Mouse (Mus musculus): Measurements from ENCODE around the gene Zfp882. TPM values are rescaled to one million over a fixed set of nuclear protein-coding genes. Genes with fewer than 3 reads are reported as not detected.

Gene Zfp882
- 8.1 TPM for total RNA-seq (2023)

DNA sequence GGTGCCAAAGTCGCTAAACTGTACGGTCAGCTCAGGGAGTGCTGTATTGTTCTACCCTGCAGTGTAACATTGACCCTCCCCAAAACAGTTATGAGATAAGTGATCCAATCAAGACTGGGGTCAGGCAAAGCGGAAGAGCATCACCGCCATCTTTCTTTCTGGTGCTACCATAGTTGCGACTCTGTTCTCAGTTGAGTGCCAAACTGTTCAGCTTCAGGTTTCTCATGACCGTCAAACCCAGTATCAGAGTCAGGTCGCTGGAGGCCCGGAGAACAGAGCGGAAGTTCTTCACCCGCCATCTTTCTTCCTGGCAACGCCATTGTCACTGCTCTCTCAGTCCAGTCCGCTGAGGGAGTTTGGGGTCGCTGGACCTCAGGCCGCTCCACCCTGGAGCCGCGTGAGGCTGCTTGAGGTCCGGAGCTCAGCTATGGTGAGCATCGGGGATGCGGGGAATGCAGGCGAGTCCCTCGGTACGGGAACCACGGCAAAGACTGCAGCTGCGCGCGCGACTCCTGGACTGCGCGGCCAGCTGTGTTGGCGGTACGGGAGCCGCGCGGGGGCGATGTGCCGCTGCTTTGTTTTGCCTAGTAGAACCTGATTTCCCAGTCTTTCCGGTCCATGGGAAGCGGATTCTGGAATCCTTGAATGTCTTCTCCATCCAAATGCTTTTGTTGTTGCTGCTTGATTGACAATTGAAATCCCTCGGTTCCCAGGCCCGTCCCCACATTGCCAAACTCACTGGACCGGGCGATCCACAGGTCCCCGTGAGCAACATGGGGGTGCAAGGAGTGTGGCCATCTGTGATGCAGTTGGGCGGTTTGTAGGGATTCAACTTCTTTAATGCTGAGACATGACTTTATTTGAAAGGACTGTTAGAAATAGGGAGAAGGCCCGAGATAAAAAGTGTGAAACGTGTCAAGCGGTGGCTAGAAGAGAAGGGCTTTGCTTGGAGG, at the start of gene Zfp882, which contains the start of gene Zfp617:
Gene Zfp882, plus strand, starts transcription at position 300 of the 953 bp plus-strand sequence.
Gene Zfp617, plus strand, starts transcription at position 327 of the 953 bp plus-strand sequence.

GRCm38 (mm10) chr8:71881618-71882274, 26.7 kb upstream of the Zfp882 start, which contains the start of gene Zfp709:
Gene Zfp709 (plus strand): TSS chr8:71882019.

DNA sequence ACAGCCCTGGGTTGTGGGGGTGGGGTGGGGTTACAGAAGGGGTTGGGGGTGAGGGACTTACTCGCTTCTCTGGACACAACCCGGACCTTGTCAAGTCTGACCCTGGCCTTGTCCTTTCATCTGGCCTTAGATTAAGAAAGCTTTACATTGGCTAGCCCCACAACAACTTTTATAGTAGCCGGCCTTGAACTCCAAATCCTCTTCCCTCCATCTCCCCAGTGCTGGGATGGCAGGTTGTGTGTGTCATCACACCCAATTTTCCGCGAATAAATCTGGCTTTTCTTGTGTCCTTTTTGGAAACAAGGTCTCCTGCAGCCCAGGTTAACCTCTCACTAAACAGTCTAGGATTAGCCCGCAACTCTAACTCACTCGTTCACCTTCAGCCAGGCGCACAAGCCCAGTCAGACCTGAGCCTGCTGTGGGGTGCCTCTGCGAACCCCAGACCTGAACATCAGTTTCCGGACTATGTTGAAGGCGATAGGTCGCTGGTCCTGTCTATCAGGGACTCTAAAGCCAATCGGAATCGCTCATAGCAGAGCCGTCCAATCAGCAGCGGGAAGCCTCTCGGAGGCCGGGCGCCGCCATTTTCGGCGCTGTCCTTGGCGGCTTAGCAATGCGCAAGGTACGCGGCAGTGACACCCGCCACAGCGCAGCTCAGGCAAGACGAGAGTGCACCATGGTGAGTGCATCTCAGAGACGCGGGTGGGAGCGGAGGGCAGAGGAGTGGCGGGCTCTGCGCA, 42.2 kb downstream of the Zfp882 start, which contains the start of gene Zfp961:
Gene Zfp961, plus strand, starts transcription at position 557 of the 740 bp plus-strand sequence.

Other genes starting within 250 kb of the Zfp882 start
- gene Unc13a, start 236.9 kb upstream of the Zfp882 start, total RNA-seq (2023) = 1.7 TPM
- 94.0 TPM for gene Jak3, start 232.3 kb upstream of the Zfp882 start, total RNA-seq (2023)
- 52.6 TPM for gene Insl3, start 219.4 kb upstream of the Zfp882 start, total RNA-seq (2023)
- 0.30 TPM for gene B3gnt3, start 206.8 kb upstream of the Zfp882 start, total RNA-seq (2023)
- 112 TPM for gene Fcho1, start 182.9 kb upstream of the Zfp882 start, total RNA-seq (2023)
- gene Zfp709, start 26.6 kb upstream of the Zfp882 start, total RNA-seq (2023) = 10.3 TPM
- gene Zfp617, start within 50 bp of the Zfp882 start, total RNA-seq (2023) = 7.9 TPM
- gene Zfp961, start 42.4 kb downstream of the Zfp882 start, total RNA-seq (2023) = 11.2 TPM
- 7.0 TPM for gene Cyp4f18, start 101.0 kb downstream of the Zfp882 start, total RNA-seq (2023)
- not detected for gene Olfr372, start 132.6 kb downstream of the Zfp882 start, total RNA-seq (2023)
- 0.21 TPM for gene Olfr373, start 174.6 kb downstream of the Zfp882 start, total RNA-seq (2023)
- gene Olfr374, start 198.4 kb downstream of the Zfp882 start, total RNA-seq (2023) = 0.15 TPM
- 154 TPM for gene Tpm4, start 226.4 kb downstream of the Zfp882 start, total RNA-seq (2023)